Mouse (Mus musculus) adrenal gland, adult (tissue): ENCODE measurements at regions not wholly inside any gene's neighbourhood (a gene's known extent, or its start where the extent isn't known, plus 50 kb on each side); places are given as distances from the start of the nearest gene placed in this dataset.

ENCODE experiments used
- DNase-seq, 2 experiments: peaks; one replicate each; pipeline ENCODE4 v3.0.0; 2022 to 2023; ENCODE audit warnings: low spot score in 1 of 2; ENCODE audit not compliant: inconsistent age in 2 of 2

- DNase-seq: peak; percentile 3 to 62
Observed at GRCm38 (mm10) chrX:21828975-21829374, 84.1 kb upstream of the Gm28269 start.

- no peak for DNase-seq
Observed at GRCm38 (mm10) chrX:21809212-21809611, 64.3 kb upstream of the Gm28269 start.

GRCm38 (mm10) chrX:21801834-21802233 lies 56.9 kb upstream of the Gm28269 start:
- no peak for DNase-seq
